Mouse (Mus musculus) mature B cell (primary cell): ENCODE measurements at regions not wholly inside any gene's neighbourhood (a gene's known extent, or its start where the extent isn't known, plus 50 kb on each side); places are given as distances from the start of the nearest gene placed in this dataset.

Source experiments
- in situ Hi-C: fragments of 300-500 bp; cut with MboI; formaldehyde crosslinking; loops from 2 replicates; pipeline ENCODE4 v1.14.3; 2019

GRCm38 (mm10) chr17:51262404-51262803, 83.3 kb upstream of the Tbc1d5 start:
- in situ Hi-C loops, result no loop called here

- in situ Hi-C loops, result no loop called here
Observed at GRCm38 (mm10) chr17:51258316-51258715, 79.2 kb upstream of the Tbc1d5 start.

GRCm38 (mm10) chr17:51248543-51248942, 69.4 kb upstream of the Tbc1d5 start:
- in situ Hi-C loops, result no loop called here

- in situ Hi-C loops, result no loop called here
Observed at GRCm38 (mm10) chr17:51246038-51246437, 66.9 kb upstream of the Tbc1d5 start.

GRCm38 (mm10) chr17:51240360-51240993, 61.3 kb upstream of the Tbc1d5 start:
- in situ Hi-C loops, result no loop called here

GRCm38 (mm10) chr17:51239465-51239864, 60.3 kb upstream of the Tbc1d5 start:
- in situ Hi-C loops, result no loop called here
